Mouse (Mus musculus): ENCODE data around the gene Ccdc186.

Ccdc186 gene

DNA sequence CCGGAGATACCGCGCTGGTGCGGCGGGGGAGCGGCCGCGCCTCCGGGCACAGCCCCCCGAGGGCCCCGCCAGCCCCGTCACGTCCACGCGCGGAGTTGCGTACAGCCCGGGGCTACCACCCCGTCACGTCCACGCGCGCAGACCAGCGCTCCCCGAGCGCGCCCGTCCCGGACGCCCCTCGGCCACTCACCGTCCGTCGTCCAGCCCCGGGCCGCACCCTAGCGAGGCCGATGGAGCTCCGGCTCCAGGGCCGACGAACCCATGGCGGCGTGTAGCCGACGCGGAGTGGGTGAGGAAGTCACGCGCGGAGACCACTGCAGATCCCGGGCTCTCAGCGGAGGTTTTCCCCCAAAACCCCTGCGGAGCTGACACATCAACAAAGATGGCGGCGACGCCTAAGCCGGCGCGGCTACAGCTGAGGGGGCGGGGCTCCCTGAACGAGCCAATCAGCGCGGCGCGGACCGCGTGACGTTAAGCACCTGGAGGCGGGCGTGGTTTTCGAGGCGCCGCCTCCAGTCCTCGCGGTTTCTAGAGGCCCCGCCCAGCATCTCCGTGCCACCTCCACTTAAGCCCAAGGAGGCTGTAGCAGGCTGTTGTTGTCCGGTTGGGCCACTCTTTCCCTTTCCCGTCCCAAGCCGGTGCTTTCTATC, at the start of gene Ccdc186:
TSS of gene Ccdc186 (minus strand) at position 393 of the 650 bp plus-strand sequence.
- DNase-seq (ENCODE audit: low read depth, low spot score) = peak; percentile 88

DNA sequence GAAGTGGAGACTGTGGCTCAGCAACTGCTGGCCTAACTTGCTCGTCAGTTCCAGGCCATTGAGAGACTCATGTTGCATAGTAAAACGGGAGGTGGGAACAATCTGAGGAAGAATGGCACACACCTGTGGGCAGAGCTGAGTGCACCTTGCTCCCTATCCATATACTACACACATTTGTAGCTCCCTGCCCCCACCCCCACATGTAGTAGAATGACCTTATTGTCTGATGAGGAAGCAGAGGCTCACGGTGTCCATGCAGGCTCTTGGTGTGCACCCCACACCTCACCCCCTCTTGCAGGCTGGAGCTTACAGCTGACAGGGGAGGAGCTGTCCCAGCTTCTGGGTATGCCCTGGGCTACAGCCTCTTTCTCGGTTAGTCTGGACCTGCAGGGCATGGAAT, 45.7 kb upstream of the Ccdc186 start:
- DNase-seq (ENCODE audit: low read depth, low spot score) = no peak

GRCm38 (mm10) chr19:56856455-56856854, 34.5 kb upstream of the Ccdc186 start:
- DNase-seq (ENCODE audit: low read depth, low spot score) = no peak

GRCm38 (mm10) chr19:56852590-56852989, 30.6 kb upstream of the Ccdc186 start:
- DNase-seq (ENCODE audit: low read depth, low spot score) = no peak

DNA sequence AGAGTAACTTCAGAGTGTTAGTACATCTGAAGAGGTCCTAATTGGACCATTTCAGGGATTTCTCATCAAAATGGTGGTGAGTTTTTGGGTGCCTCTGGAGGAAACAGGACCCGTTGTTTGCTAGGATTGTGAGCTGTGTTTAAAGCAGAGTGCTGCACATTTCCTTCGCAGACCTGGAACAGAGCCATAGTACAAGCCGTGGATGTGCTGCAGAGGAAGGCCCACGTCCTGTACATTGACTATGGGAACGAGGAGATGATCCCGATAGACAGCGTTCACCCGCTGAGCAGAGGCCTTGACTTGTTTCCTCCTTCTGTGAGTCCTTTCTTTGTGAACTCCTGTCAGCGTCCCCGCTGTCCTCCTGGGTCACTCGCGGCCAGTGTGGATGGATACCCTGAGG, 21.0 kb upstream of the Ccdc186 start:
- DNase-seq (ENCODE audit: low read depth, low spot score) = no peak

- DNase-seq (ENCODE audit: low read depth, low spot score) = no peak
Observed at GRCm38 (mm10) chr19:56838942-56839706, 17.1 kb upstream of the Ccdc186 start.

DNA sequence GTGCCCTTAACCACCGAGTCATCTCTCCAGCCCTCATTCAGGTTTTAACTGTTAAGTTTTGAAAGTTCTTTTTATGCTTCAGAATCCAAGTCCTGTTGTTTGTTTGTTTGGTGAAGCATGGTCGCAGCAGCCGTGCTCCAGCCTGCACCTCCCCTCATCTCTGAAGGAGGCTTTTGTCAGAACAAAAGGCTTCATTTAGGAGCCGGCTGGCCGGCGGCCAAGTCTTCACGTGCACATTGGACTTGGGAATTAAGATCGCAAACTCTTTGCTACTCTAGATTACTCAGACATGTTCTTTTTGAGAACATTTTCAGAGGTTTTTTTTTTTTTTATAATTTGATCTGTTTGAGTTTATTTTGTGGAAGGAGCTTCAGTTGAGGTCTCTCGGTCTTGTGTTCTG, 13.3 kb upstream of the Ccdc186 start:
- no peak for DNase-seq (ENCODE audit: low read depth, low spot score)

DNA sequence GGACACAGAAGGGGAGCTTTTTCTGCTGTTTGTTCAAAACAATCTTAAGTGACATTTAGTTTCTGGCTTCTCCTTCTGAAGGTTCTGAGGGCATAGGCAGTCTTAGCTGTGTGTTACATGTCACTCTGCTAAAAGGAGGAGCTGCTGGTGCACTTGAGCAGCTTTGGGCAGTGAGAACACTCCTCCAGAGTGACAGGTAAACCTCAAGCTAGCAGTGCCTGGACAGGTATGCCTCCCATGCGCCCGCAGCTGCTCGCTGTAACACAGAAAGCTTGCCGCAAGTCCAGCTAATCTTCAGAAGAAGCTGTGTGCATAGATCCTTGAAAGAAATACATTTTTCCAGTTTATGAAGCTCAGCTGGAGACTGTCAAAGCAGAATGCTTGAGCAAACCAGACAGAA, 8.2 kb upstream of the Ccdc186 start:
- DNase-seq (ENCODE audit: low read depth, low spot score) = no peak

GRCm38 (mm10) chr19:56829267-56829666, 7.3 kb upstream of the Ccdc186 start:
- DNase-seq (ENCODE audit: low read depth, low spot score) = no peak

DNA sequence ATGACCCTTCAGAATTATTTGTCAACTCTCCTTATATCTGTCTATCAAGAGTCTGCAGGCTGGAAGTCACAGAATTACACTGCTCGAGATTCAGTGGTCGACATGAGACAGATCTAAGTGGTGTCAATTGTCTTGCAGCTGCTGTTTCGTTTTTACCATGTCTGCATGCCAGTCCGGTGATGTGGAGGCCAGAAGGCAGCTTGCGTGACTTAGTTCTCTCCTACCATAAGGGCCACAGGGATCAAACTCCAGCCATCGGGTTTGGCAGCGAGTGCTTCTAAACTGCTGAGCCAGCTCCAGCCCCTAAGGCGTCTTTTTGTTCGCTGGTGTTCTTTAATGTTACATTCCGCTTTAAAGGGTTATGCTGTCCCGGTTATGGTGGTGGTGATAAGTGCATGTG, 6.3 kb upstream of the Ccdc186 start:
- no peak for DNase-seq (ENCODE audit: low read depth, low spot score)

DNA sequence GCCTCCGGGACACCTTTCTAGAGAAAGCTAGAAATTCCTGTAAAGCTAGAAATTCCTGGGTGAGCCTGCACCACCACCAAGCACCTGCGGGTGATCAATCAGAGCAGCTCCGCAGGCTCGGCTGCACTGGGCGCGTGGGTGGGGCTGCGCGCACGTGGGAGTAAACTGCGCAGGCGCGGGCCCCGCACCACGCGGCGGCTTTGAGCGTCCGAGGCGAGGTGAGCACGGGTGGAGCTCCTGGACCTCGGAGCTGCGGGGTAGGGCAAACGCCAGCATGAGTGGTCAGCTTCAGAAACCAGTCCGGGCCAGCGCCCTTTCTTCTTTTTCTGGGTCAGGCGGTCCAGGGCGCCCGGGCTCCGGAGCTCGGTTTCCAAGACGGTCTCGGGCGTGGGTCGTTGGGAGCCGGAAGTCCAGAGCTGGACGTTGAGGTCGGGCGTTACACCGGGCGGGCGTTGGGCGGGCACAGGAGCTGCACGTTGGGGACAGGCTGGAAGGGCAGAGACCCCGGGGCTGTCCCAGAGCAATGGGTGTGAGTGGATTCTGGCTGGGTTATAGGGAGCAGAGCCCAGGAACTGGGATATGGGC, 4.1 kb upstream of the Ccdc186 start, which contains the start of gene Tdrd1:
TSS of gene Tdrd1 (plus strand) at position 163 of the 585 bp plus-strand sequence.
- DNase-seq (ENCODE audit: low read depth, low spot score) = no peak

- DNase-seq (ENCODE audit: low read depth, low spot score) = no peak
Observed at GRCm38 (mm10) chr19:56822448-56822836, 452 bp upstream of the Ccdc186 start.

GRCm38 (mm10) chr19:56821040-56821797, 771 bp downstream of the Ccdc186 start:
- no peak for DNase-seq (ENCODE audit: low read depth, low spot score)

DNA sequence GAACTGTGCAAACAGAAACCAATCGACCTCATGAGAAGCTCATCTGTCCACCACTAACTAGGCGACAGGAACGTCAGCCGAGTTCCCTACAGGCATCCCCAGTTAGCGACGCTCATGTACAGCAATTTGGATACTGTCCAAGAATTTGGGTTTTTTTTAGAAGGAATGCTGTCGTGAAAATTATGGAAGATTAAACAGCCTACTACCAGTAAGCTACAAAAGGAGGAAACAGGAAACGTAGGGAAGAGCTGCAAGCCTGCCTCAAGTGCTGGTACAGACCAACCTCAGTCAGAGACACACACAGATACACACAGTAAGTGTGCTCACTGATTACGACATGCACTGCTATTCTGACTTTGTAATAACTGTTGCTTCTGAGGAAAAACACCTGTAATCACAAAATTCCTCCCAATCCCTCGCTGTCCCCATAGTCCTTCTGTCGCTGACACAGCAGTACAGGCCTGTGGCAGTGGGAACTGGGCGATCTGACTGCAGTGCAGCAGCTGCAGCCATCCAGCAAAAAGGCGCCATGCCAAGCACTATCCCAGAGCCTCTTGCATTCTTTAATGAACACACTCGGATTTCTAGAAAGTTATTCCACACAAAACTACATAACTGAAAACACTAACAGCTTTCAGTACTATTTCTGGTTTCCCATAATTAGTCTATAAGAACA, 4.0 kb downstream of the Ccdc186 start:
- no peak for DNase-seq (ENCODE audit: low read depth, low spot score)

GRCm38 (mm10) chr19:56813360-56813759, 8.6 kb downstream of the Ccdc186 start:
- DNase-seq (ENCODE audit: low read depth, low spot score) = no peak

GRCm38 (mm10) chr19:56811590-56811989, 10.4 kb downstream of the Ccdc186 start:
- no peak for DNase-seq (ENCODE audit: low read depth, low spot score)

GRCm38 (mm10) chr19:56810641-56811146, 11.3 kb downstream of the Ccdc186 start:
- no peak for DNase-seq (ENCODE audit: low read depth, low spot score)

- no peak for DNase-seq (ENCODE audit: low read depth, low spot score)
Observed at GRCm38 (mm10) chr19:56808771-56809170, 13.2 kb downstream of the Ccdc186 start.

DNA sequence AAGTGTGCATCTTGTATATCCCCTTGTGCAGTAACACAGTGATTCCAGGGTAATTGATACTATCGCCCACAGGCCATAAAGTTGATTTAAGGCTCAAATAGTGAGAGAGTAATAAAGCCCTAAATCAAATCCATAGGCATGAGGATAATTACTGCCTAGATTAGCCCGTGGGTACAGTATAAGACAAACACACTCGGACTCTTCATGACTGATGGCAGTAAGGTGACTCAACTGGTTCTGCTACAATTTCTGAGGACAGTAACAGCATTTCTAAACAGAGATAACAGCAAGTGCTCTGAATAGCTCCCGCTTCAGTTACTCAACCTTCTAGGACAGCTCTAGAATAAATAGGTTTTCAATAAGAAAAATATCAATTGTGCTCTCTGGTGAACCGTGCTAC, 14.9 kb downstream of the Ccdc186 start:
- DNase-seq (ENCODE audit: low read depth, low spot score) = no peak

DNA sequence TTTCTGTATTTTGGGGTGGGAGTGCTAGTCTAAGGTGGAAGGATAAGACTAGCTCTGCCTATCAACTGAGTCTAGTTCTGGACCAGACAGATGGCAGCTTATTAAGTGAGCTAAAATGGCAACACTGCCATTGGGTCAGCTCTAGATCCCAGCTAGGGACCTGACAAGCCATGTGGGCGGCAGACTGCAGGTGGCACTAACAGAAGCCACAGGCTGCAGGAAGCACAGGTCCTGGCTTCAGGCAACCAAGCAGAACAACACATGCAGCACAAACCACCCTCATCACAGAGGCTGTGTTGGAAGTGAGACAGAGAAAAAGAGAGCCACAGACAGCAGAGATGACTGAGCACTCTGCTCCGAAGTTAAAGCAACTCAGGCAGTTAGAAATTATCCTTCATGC, 16.6 kb downstream of the Ccdc186 start:
- no peak for DNase-seq (ENCODE audit: low read depth, low spot score)

DNA sequence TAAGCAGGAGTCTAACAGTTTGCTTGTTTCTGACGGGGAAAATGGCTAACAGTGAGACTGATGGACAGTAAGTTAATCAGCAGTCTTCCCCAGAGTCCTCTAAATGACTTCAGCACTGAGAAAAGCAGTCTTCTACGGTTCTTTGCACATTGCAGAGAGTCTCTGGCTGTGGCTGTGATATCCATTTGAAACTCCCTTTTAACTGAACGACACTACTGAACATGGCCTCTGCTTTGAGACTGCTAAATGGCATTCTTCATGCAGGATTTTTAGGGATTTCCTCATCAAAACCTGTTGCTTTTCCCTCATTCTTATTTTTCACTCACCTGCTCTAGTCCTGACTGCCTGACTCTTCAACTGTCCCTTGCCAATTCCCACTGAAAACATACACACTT, 19.6 kb downstream of the Ccdc186 start:
- DNase-seq (ENCODE audit: low read depth, low spot score) = no peak

Data from WW6 (cell line).